Mouse (Mus musculus): Measurements from ENCODE around the gene En1.

- TF ChIP-seq POLR2A (IDR thresholded peaks at IDR 0.05; ENCODE audit: borderline replicate concordance, control insufficient read depth, low read depth, low read length) (no peak), CTCF (IDR thresholded peaks at IDR 0.05; ENCODE audit: control insufficient read depth, insufficient read depth, low read length) (no peak)
Measured at GRCm38 (mm10) chr1:120603656-120604051, 1.4 kb downstream of the En1 start.
